Mouse (Mus musculus) adrenal gland, adult 2 months (tissue): ENCODE measurements around the gene Ranbp1. TPM values are rescaled to one million over a fixed set of nuclear protein-coding genes. Genes with fewer than 3 reads are reported as not detected.

Experiments
- DNase-seq: peaks from one replicate; pipeline ENCODE4 v3.0.0; 2021
- polyA plus RNA-seq: library from polyadenylated mRNA; depleted of rRNA; stranded (reverse); fragments of >200 nt; gene quantifications from 2 replicates; pipeline ENCODE4 v1.2.3, GENCODE M21; 2012
- total RNA-seq, 2 experiments: library from RNA; stranded (reverse); gene quantifications; 2 replicates each; pipeline ENCODE4 v1.2.3; 2021

Gene Ranbp1
- total and polyA plus RNA-seq, 3 experiments: 139 to 175 (median 162) TPM

DNA sequence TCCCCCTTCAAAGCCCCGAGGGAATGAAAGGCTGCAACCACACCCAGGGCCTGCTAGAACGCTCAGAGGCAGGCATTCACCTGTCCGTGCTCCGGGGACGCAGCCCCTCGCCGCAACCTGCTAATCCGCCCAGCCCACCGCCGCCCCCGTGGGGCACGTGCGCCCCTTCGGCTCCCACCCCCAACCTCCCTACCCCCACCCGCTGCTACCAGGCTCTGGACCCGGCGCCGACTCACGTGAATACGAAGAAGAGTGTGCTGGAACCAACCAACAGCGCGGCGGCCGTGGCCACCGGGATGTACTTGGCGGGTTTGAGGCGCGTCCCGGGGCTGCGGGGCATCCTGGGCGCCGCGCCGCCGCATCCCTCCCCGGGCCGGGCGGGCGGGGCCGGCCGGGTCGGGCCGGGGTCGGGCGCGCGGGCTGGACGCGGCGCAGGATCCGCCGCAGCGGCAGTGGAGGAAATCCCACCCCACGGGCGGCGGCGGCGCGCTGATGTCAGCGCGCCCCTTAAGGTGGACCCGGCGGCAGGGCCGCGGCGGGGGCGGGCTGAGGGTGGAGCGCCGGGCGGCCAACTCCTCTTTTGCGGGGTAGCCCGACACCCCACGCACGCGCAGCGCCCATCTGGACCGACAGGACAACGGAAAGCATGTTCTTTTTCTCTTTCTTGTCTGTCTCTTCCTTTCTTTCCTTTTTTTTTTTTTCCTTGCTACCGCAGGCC, 13.7 kb downstream of the Ranbp1 start, which contains the start of gene Zdhhc8:
Zdhhc8 (minus strand) TSS at position 466 of the 718 bp plus-strand sequence.
- DNase-seq: peak; percentile 90

DNA sequence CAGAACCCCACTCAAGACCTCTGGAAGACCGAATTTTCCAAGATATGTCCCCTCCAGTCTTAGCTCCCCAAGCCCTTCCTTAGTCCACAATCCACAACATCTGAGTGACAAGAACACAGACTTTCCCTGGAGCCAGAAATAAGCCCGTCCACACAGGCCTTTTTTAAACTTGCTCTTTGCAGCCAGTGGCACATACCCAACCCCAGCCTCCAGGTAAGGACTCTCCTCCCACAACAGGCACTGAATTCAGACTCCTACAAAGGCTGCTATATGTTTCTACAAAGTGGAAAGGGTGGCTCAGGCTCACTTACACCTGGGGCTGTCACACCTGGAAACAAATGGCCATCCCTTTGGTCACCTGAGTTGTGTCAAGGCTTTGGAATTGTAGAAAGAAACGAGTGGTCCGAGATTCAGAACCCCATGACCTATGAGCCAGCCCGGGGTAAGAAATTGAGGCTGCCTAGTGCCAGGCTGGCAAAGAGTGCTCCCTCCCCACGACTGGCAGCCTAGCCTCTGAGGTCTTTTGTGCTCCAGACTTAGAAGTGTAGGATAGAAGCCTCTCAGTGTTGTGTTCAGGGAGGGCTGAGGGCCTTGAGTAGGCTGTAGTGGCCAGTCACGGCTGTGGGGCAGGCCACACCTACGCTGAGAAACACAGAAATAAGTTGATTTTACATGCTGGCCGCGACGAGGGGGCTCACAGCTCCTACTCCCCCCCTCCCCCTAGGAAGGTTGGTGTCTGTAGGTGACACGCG, 14.4 kb downstream of the Ranbp1 start:
- no peak for DNase-seq

DNA sequence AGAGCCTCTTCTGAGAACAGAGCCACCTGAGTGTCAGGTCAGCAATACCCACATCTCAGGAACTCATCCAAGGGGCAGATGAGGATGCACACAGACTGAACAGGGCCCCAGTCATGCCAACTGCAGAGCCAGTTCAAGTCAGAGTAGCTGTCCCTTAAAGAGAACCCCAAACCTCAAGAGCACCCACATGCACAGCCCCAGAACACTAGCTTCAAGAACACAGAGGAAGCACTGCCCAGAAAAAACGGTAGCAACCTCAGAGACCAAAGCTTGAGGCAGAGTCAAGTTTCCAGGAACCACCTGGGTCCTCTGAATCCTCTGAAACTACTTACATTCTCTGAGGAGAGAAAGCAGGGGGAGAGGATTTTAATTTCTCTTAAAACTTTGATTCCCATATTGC, 15.1 kb downstream of the Ranbp1 start:
- no peak for DNase-seq

- no peak for DNase-seq
These were observed 17.1 kb downstream of the Ranbp1 start for GRCm38 (mm10) chr16:18231451-18231850.

- DNase-seq: no peak
These were observed 17.5 kb downstream of the Ranbp1 start for GRCm38 (mm10) chr16:18231047-18231446.

DNA sequence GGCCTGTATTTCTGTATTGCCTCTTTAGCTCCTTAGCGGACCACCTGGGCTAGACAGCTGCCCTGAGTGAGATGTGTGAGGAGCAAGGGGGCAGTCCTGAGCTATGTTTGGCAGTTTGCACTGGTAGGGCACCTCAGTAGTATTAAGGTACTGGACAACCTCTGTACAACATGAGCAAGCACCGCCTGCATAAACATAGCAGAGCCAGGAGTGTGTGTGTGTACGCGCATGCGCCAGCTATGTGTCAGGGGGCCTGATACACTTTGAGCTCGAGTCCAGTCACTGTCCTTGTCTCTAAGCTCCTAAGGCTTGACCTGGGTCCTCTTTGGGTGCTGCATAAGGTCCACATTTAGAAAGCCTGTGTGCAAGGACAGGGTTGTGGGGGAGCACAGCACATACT, 17.9 kb downstream of the Ranbp1 start:
- DNase-seq: no peak

- DNase-seq: peak; percentile 63
These were observed 18.9 kb downstream of the Ranbp1 start for GRCm38 (mm10) chr16:18229622-18230021.

DNA sequence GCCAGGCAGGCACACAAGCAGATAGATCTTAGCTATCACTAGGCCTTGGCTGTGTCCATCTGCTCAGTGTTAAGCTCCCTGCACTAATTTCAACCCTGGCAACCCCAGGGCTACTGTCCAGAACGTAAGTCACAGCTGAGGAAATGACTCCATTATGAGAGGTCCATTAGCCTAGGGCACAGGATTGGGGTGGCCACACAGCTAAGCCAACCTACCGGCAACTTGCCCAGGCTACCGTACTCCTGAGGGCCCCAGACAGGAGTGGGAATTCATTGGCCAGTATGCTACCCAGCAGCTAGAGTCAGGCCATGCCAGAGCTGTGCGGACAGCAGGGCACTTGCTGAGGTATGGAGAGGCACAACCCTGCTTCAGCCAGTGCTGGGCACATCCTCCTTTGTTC, 19.7 kb downstream of the Ranbp1 start:
- DNase-seq: no peak

DNA sequence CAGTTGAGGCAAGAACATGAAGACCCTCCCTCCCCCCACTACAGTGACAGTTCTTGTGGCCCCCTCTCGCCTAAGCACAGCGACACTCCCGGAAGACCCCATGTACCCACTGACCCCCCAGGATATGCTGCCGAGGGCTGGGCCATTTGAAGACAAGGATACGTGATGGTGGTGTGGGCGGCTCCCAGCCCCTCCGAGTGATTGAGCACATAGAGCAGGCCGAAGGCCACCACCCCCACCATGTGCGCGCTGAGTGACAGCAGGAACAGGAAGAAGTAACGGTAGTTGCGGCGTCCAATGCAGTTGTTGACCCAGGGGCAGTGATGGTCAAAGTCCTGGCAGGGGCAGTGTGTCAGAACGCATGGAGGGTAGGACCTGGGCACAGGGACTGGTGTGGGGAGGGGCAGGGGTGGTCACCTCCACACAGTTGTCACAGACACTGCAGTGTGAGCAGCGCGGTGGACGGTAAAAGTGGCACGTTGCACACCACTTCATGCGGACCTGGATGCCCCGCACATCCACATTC, 20.6 kb downstream of the Ranbp1 start:
- DNase-seq: no peak

DNA sequence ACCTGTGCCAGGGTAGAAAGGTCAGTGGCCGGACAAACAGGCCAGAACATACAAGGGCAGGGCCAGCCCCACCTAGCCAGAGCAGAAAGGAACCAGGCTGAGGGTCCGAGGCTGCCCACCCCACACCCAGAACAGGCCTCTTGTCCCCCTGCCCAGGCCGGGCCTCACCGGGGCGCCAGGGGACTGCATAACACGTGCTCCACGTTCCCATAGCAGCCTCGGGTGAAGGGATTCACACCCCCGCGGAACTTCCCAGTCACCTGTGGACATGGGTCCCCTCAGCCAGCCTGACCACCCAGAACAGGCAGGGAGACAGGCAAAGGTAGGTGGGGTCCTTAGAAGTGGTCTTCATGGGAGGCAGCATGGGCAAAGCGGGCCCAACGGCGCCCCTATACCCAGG, 21.3 kb downstream of the Ranbp1 start:
- DNase-seq: no peak

- no peak for DNase-seq
These were observed 26.3 kb downstream of the Ranbp1 start for GRCm38 (mm10) chr16:18222188-18222587.

DNA sequence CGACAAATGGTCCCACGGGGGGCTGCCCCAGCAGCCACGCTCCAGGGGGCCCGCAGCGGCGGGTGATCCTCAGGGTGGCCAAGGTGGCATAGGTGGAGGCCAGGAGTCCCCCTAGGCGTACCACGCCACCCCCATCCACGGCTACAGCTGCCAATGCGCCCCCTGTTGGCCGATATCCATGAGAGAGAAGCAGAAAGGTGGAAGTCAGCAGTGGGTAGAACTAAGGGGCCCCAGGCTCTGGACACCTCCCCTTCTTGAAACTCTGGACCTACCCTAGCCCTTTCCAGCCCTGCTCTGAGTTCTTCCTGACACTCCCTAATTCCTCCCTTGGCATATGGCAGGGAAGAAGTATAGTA, 27.0 kb downstream of the Ranbp1 start:
- no peak for DNase-seq

DNA sequence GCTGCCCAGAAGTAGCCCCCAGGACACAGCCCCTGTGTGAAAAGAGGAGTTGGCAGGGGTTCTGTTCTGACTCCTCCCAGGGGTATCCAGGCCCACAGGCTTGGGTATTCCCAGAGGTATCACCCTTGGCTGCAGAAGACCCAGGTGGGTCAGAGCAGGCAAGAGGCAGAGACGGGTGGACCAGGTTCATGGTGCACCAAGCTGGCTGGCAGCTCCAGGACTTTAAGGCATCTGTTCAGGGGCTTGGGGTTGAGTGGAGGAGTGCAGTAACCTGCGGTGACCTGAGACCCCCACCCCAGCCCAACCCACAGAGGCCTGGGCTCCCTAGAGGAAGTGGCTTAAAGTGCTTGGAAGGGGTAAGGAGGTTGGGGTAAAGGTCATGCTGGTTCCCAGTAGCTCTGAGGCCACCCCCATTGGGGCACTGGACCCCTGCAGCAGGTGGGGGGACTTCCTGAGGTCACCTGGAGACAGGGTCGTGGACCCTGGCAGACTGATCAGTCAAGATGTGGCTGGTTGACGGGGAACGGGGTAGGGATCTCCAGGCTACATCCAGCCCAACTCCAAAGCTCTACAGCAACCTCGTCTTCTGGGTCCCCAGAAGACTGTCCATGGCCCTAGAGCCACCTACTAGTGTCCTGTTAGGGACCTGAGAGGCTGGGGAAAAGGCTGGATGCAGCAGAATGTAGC, 27.5 kb downstream of the Ranbp1 start:
- no peak for DNase-seq

GRCm38 (mm10) chr16:18220001-18220400, 28.5 kb downstream of the Ranbp1 start:
- peak; percentile 47 for DNase-seq

DNA sequence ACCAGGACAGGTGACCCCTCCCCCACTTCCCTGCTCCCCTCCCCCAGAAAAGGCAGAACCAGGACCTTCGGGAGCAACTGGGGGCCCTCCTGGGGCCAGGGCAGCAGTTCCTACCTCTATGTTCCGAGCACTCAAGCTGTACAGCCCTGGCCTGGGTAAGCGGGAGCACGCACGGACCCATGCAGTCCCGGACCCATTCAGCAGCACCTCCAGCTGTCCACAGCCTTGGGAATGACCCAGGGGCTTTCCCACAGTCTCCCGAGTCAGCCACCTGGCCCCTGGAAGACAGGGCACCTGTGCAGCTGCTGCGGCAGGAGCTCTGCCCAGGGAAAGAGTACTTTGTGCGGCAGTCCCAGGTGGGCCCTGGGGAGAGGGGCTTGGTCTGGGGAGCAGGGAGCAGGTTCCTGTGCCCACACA, 29.9 kb downstream of the Ranbp1 start:
- DNase-seq: no peak

DNA sequence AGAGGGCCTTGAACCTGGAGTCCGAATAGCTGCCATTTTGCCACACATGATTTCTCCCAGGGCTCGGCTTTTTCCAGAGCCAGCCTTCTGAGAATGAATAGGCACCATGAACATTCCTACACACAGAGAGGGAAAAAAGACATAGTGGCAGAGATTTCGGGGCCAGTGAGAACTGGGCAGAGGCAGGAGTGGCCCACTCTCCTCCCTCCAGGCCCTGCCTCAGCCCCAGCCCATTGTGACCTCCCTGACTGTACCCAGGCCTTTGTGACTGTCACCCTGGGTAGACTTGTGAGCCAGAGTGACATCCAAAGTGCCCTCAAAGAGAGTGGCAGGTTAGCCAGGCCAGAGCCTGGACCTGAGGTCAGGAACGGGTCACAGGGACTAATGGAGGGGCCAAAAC, 31.0 kb downstream of the Ranbp1 start, which contains the start of gene Ccdc188:
Ccdc188 (plus strand) TSS at position 301 of the 400 bp plus-strand sequence.
- DNase-seq: no peak

DNA sequence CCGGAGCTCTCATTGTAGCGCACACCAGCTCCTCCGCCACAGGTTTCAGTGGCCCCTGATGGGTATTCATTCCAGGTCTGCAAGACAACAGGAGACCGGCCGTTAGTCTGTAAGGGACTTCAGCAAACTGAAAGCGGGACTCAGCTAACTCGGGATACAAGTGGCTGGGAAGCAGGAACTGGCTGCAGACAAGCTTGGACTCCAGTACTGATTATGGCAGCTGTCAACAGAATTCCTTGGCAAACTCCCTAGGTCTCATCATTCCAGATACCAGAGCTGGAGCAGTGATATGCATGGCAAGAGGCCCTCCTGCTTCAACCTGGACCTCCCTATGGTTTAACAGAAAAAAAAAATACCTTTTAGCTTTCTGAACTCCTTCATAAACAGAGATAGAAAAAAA, 33.7 kb downstream of the Ranbp1 start:
- DNase-seq: no peak

GRCm38 (mm10) chr16:18213689-18214088, 34.8 kb downstream of the Ranbp1 start:
- no peak for DNase-seq

- peak; percentile 77 for DNase-seq
These were observed 36.9 kb downstream of the Ranbp1 start for GRCm38 (mm10) chr16:18211417-18212171.

DNA sequence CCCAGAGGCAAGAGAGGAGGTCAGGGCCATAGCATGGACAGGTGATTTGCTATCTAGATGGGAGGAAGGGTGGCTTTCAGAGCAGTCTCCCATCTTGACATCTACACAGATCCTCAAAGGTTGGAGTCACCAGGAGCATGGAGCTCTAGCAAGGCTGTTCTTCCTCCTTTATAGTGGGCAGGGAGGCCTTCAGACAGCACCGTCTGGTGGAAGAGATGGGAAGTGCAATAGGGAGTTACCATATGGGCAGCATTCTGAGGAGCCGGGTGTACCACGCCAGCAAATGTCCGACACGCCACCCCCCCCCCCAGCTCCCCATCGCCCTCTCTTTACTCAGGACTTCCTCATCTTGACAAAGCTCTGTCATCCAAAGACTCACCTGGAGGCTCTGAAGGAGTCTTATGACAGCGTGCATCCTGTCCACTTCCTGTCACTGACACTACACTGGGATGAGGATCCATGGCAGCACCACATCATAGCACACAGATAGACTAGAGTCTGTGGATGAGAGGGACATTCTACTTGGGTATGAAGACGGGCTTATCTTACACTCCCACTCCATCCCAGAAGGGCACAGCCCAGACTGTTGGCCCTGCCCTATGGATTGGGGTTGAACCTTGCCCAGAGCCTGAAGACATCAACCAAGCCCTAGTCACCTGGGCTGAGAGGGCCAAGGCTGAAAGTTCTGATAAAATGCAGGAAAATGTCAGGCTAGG, 37.7 kb downstream of the Ranbp1 start:
- peak; percentile 57 for DNase-seq

DNA sequence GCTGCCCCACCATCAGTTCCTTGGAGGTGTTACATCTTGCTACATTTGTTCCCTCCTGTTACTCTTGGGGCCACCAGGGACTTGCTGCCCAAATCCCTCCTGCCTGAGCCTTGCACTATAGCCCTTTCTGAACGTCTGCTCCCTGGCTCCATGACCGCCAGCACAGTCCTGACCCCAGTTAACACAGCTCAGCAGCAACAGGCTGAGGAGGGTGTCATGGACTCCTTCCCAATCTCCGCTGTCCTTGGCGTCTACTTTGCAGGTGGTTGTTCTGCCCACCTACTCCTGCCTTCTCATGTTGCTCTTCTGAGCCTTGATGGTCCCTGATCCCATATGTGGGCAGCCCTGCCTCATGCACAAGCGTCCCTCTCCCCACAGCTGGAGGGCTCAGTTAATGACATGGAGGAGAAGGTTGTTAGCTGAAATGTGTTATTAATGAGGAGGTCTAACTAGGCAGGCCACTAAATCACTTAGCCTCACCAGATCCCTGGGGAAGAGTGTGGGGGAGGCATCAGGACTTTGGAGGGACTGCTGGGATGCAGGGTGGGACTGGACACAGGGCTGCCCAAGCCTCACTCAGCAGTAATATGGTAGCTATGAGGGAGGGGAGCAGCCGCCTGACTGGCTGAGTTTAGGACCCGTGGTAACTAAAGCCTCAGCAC, 45.0 kb downstream of the Ranbp1 start:
- no peak for DNase-seq
